Mouse (Mus musculus) heart, embryonic 14.5 days (tissue): ENCODE results near the gene Ago3. TPM values are rescaled to one million over a fixed set of nuclear protein-coding genes. Genes with fewer than 3 reads are reported as not detected.
A peak's percentile ranks its signal among the peaks of the same experiment; 100 is the strongest.

ENCODE experiments used
- ATAC-seq: fragments of 200-750 bp; cut with Nextera tagmentation; 2 replicates; pipeline ENCODE4 v1.8.0; 2017; ENCODE audit warnings: low read depth, moderate TSS enrichment; ENCODE audit not compliant: insufficient number of reproducible peaks, insufficient read depth, low FRiP score
- H3K27ac ChIP-seq, 2 experiments: fragments of 200-500 bp in 1 of 2; fragments of 300-500 bp in 1 of 2; sonication (generic) in 1 of 2; replicated peaks in 1 of 2; 2 replicates each; pipeline ENCODE4 v1.5.1; 2012 to 2014; ENCODE audit warnings: low read depth in 2 of 2, low read length in 2 of 2, control low read depth in 1 of 2, mild to moderate bottlenecking in 1 of 2, mixed read lengths in 1 of 2; ENCODE audit not compliant: control insufficient read depth in 1 of 2, insufficient read depth in 1 of 2
- H3K27me3 ChIP-seq: fragments of 300-500 bp; sonication (generic); 2 replicates; pipeline ENCODE4 v1.6.1; 2014; ENCODE audit warnings: mild to moderate bottlenecking, low read length, control low read depth; ENCODE audit not compliant: control insufficient read depth, insufficient read depth
- H3K36me3 ChIP-seq: fragments of 300-500 bp; sonication (generic); 2 replicates; pipeline ENCODE4 v1.6.1; 2014; ENCODE audit warnings: mild to moderate bottlenecking, control low read depth, low read length, mixed read lengths; ENCODE audit not compliant: control insufficient read depth, insufficient read depth
- H3K4me1 ChIP-seq, 2 experiments: fragments of 200-500 bp in 1 of 2; fragments of 300-500 bp in 1 of 2; sonication (generic) in 1 of 2; 2 replicates each; pipeline ENCODE4 v1.6.1; 2012 to 2014; ENCODE audit warnings: low read length in 2 of 2, control low read depth in 1 of 2, mixed read lengths in 1 of 2; ENCODE audit not compliant: control insufficient read depth in 2 of 2, insufficient read depth in 2 of 2
- H3K4me2 ChIP-seq: fragments of 300-500 bp; sonication (generic); 2 replicates; pipeline ENCODE4 v1.6.1; 2014; ENCODE audit warnings: mild to moderate bottlenecking, low read length
- H3K4me3 ChIP-seq, 2 experiments: fragments of 200-500 bp in 1 of 2; fragments of 300-500 bp in 1 of 2; sonication (generic) in 1 of 2; 2 replicates each; pipeline ENCODE4 v1.5.1; 2012 to 2014; ENCODE audit warnings: low read length in 2 of 2, mild to moderate bottlenecking in 2 of 2, control low read depth in 1 of 2, low read depth in 1 of 2, moderate library complexity in 1 of 2; ENCODE audit not compliant: control insufficient read depth in 1 of 2, insufficient read depth in 1 of 2
- H3K9ac ChIP-seq: fragments of 300-500 bp; sonication (generic); 2 replicates; pipeline ENCODE4 v1.6.1; 2014; ENCODE audit warnings: mild to moderate bottlenecking, low read length
- H3K9me3 ChIP-seq: fragments of 300-500 bp; sonication (generic); 2 replicates; pipeline ENCODE4 v1.6.1; 2016; ENCODE audit warnings: low read length, control low read depth; ENCODE audit not compliant: control insufficient read depth
- WGBS: fragments of 180-500 bp; shearing (Covaris S2); extraction: QIAGEN DNeasy Blood & Tissue Kit; methylation state at CpG from one replicate; pipeline ENCODE4 v1.1.7; 2014; 5-methylcytosine and 5-hydroxymethylcytosine counted together
- polyA plus RNA-seq: library from polyadenylated mRNA; unstranded; fragments of >200 nt; fragmentation: Nextera tagmentation; extraction: Ambion mirVana; gene quantifications from 2 replicates; pipeline ENCODE4 v1.2.1, GENCODE M21; 2014

Gene Ago3
- polyA plus RNA-seq, 1 experiment from 2014 or later, result 11.1 TPM

DNA sequence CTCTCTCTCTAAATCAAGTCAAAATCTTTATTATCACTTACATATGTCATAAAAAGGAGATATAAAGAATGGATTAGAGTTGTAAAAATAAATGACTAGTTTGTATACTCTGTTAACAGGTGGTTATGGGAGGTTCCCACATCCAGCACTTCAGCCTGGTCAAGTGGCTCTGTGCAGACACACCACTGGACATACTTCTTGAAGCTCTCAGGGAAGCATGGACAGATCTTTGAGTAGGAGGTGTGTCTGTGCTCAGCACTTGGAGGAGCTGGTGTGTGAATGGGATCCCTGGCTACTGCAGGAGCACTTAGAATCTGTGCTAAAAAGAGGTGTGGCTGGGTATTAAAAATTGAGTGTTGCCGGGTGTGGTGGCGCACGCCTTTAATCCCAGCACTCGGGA, 99.1 kb downstream of the Ago3 start:
- H3K4me2 ChIP-seq, result no peak overlapping the region
- no peak for ATAC-seq
- H3K9ac ChIP-seq, result no peak overlapping the region
- H3K4me3 ChIP-seq, result no peak overlapping the region
- peaks cover 6% of the 10 kb centered on the region; the same call in 1 of the 2 replicates for H3K27me3 ChIP-seq
- no peak overlapping the region for H3K27ac ChIP-seq
- no peaks in the 10 kb centered on the region; a peak in 1 of 4 replicates for H3K4me1 ChIP-seq
- 0 out of 2 replicates have a peak, but pooled peaks cover 8% of the 10 kb centered on the region for H3K36me3 ChIP-seq
- H3K9me3 ChIP-seq, result no peaks in the 10 kb centered on the region; the same call in 1 of the 2 replicates
- 89% methylated on average over 4 of the region's 4 CpGs for WGBS

DNA sequence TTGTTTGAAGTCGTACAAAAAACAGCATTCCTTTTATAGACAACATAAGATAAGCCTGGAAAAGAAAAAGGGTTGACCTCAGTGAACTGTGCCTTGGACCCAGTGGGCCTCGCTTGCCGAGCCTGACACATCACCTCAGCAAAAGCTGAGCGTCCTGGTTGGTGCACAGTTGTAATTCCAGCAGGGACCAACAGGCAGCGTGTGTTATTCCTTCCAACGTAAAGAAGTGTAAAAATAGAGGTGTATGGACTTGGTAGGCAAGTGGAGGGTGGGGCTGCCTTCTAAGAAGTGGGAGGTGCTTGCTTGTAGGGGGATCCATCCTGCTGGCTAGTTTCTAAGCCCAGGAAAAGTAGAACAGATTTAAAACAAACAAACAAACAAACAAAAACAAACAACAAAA, 103.3 kb downstream of the Ago3 start:
- WGBS, result 19% methylated on average over 6 of the region's 6 CpGs
- no peak for ATAC-seq
- Histone ChIP-seq H3K4me3 (no peak overlapping the region), H3K27ac (no peak overlapping the region), H3K9ac (no peak overlapping the region), H3K36me3 (no peaks in the 10 kb centered on the region), H3K9me3 (no peaks in the 10 kb centered on the region), H3K27me3 (peaks cover 24% of the 10 kb centered on the region), H3K4me1 (peaks cover 7 to 8% of the 10 kb centered on the region in 2 experiments; a peak in 2 of 4 replicates), H3K4me2 (no peak overlapping the region)

- Histone ChIP-seq H3K4me2 (peak within 1 kb of the TSS; percentile 54), H3K4me1 (peaks cover 9 to 12% of the 10 kb centered on the region in 2 experiments), H3K9me3 (no peaks in the 10 kb centered on the region), H3K36me3 (no peaks in the 10 kb centered on the region), H3K4me3 (peak within 1 kb of the TSS in 1 of 2 experiments; percentile 13; a peak in 1 of 4 replicates), H3K9ac (peak within 1 kb of the TSS; percentile 34; the same call in 1 of the 2 replicates), H3K27ac (no peak within 1 kb of the TSS), H3K27me3 (peaks cover 24% of the 10 kb centered on the region)
- no peak for ATAC-seq
- WGBS, result 17% methylated on average over 23 of the region's 23 CpGs
Measured at GRCm38 (mm10) chr4:126325281-126325861, 104.0 kb downstream of the Ago3 start, which contains the start of gene Tekt2. Gene Tekt2, minus strand, starts transcription at chr4:126325688.

DNA sequence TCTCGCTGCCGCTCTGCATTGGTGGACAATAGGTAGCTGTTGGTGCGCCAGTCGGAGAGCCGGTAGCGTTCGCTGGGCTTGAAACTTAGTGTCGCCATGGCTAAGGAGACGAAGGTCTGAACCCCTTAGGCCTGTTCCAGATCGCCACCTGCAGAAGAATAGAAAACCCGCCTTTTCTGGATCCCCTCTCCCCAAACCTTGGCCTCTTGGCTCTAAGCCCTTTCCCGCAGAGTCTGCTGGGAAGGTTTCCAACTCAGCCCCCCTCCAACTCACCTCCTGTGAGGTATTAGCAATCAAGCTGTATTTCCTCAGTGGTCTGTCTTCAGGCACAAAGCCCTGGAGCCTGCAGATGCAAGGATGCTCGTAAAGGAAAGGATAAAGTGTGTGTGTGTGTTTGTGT, 104.5 kb downstream of the Ago3 start:
- Histone ChIP-seq H3K27ac (no peak overlapping the region), H3K4me1 (peaks cover 11 to 15% of the 10 kb centered on the region in 2 experiments), H3K9me3 (no peaks in the 10 kb centered on the region), H3K9ac (no peak overlapping the region), H3K4me3 (no peak overlapping the region), H3K27me3 (peaks cover 24% of the 10 kb centered on the region), H3K36me3 (no peaks in the 10 kb centered on the region), H3K4me2 (peak overlapping the region; percentile 54)
- no peak for ATAC-seq
- 36% methylated on average over 13 of the region's 13 CpGs for WGBS

DNA sequence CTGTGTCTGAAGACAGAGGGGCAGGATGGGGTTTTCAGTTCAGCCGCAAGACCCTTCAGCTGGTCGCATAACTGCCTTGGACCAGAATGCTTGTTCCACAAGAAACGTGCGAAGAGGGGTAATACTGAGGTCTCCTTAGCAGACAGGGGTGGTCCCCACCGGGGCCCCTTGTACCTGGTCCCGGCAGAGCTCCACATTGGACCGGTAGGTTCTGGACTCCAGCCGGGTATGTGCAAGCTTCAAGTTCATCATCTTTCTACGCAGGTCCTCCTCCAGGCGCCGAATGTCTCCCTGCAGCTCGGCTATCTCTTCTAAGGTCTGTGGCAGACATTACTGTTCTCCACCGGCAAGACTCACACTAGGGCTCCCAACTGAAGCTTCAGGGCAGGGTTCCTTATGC, 106.7 kb downstream of the Ago3 start:
- Histone ChIP-seq H3K27me3 (peaks cover 24% of the 10 kb centered on the region), H3K4me1 (peaks cover 11 to 16% of the 10 kb centered on the region in 2 experiments), H3K36me3 (peaks cover 10% of the 10 kb centered on the region), H3K9me3 (no peaks in the 10 kb centered on the region), H3K27ac (no peak overlapping the region), H3K4me3 (no peak overlapping the region), H3K9ac (no peak overlapping the region), H3K4me2 (no peak overlapping the region)
- ATAC-seq, result no peak
- 93% methylated on average over 13 of the region's 13 CpGs for WGBS

GRCm38 (mm10) chr4:126321854-126322511, 107.4 kb downstream of the Ago3 start:
- 51% methylated on average over 28 of the region's 28 CpGs for WGBS
- Histone ChIP-seq H3K36me3 (peaks cover 17% of the 10 kb centered on the region), H3K4me1 (peaks cover 11 to 16% of the 10 kb centered on the region in 2 experiments), H3K27me3 (peaks cover 24% of the 10 kb centered on the region), H3K4me3 (peak overlapping the region; percentile 39 to 92), H3K4me2 (peak overlapping the region; percentile 94), H3K9me3 (no peaks in the 10 kb centered on the region), H3K27ac (no peak overlapping the region), H3K9ac (peak overlapping the region; percentile 57; the same call in 1 of the 2 replicates)
- ATAC-seq, result no peak

GRCm38 (mm10) chr4:126321111-126321853, 108.1 kb downstream of the Ago3 start, which contains the start of gene Adprhl2:
Gene Adprhl2, minus strand, starts transcription at chr4:126321703.
- under 1% methylated on average over 80 of the region's 80 CpGs for WGBS
- Histone ChIP-seq H3K9me3 (no peaks in the 10 kb centered on the region), H3K4me1 (peaks cover 11 to 17% of the 10 kb centered on the region in 2 experiments), H3K4me2 (peak within 1 kb of the TSS; percentile 94), H3K9ac (peak within 1 kb of the TSS; percentile 88), H3K27me3 (peaks cover 22% of the 10 kb centered on the region), H3K27ac (peak within 1 kb of the TSS; percentile 72 to 75), H3K36me3 (peaks cover 24% of the 10 kb centered on the region), H3K4me3 (peak within 1 kb of the TSS; percentile 92 to 93)
- ATAC-seq, result peak; percentile 80
